Comparison of ENCODE assay signal across 9 mouse cellular contexts in the genomic region with DNA sequence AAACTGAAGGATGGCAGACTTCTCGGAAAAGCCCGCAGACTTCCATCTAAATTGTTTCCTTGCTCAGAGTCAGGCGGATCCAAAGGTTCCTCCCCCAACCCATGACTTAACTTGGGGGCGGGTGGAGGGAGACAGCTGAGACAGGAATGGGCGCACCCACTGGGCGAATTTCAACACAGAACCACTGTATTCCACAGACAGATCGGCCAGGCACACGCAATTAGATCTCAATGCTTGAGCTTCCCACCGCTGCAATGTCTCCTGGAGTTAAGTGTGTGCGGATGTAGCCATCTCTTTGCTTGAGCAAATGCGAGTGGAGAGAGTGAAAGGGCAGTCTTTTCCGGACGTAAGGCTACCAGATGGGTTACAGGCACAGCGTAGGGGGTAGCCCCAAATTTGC. TPM values are rescaled to one million over a fixed set of nuclear protein-coding genes. Genes with fewer than 3 reads are reported as not detected.
DNase-seq lines count a peak whose midpoint lies in the region; TF ChIP-seq lines count a peak whose summit lies in the region.
"Had no signal": no experiment of that assay in that cellular context is flagged by ENCODE, and none has a peak within 500 bp of the region (broad histone marks: within the 10 kb centered on the region; RNA-seq: fewer than 3 reads in every experiment).

No protein-coding gene starts in this region.

- TF ChIP-seq POLR2A in testis, adult 2 months (IDR thresholded peaks at IDR 0.05; ENCODE audit: control insufficient read depth, low read depth, low read length) = no peak
- peak; percentile 39; the same call in 1 of the 2 replicates for TF ChIP-seq POLR2A in heart, adult 2 months (IDR thresholded peaks at IDR 0.05; ENCODE audit: insufficient read depth, low read depth, low read length)

- H3K79me2 ChIP-seq in heart, adult 2 months (replicated peaks; ENCODE audit: control insufficient read depth, insufficient read depth, low read length) = no peaks in the 10 kb centered on the region

- no peak for TF ChIP-seq CTCF in testis, adult 2 months (IDR thresholded peaks at IDR 0.05; ENCODE audit: control insufficient read depth, insufficient read depth, insufficient replicate concordance, low read depth, low read length)
- no peak for TF ChIP-seq CTCF in heart, adult 2 months (IDR thresholded peaks at IDR 0.05)

- intact Hi-C loops in heart, adult 2 months (cut with DNase I) = loop anchor here (2.0 kb wide), 2 partner anchors 71 to 85 kb away; no protein-coding TSS in a partner anchor

- H3K36me3 ChIP-seq in testis, adult 2 months (ENCODE audit: control insufficient read depth, insufficient read depth, low read length) = no peaks in the 10 kb centered on the region
- H3K36me3 ChIP-seq in heart, adult 2 months (ENCODE audit: control insufficient read depth, insufficient read depth, low read length) = no peaks in the 10 kb centered on the region

- H3K27ac ChIP-seq in testis, adult 2 months (ENCODE audit: control insufficient read depth, insufficient read depth, low read depth, low read length) = no peak overlapping the region; the same call in 1 of the 2 replicates
- peak overlapping the region; percentile 58 for H3K27ac ChIP-seq in heart, adult 2 months

- peak overlapping the region; percentile 87 for H3K9ac ChIP-seq in heart, adult 2 months (ENCODE audit: low read depth, low read length)

- no peak for DNase-seq in testis, postnatal 14 days (ENCODE audit: low spot score)
- peak; percentile 55 for DNase-seq in heart, adult 2 months
- peak; percentile 54 to 72 for DNase-seq in kidney, adult 8-10 months
- DNase-seq in lung, postnatal 10 days = peak; percentile 75
- no peak for DNase-seq in layer of hippocampus, adult 9-11 months
- no peak for DNase-seq in right cerebral cortex, postnatal 14 days
- DNase-seq in B cell, adult 2 months = no peak

- peak overlapping the region; percentile 55 for H3K4me3 ChIP-seq in testis, adult 2 months (ENCODE audit: control insufficient read depth, low read depth, low read length)
- peak overlapping the region; percentile 86 for H3K4me3 ChIP-seq in heart, adult 2 months
- H3K4me3 ChIP-seq: myocyte had no signal

- no peak for TF ChIP-seq EP300 in heart, adult 2 months (IDR thresholded peaks at IDR 0.05; ENCODE audit: insufficient read depth, low read depth, low read length)

- WGBS in heart, adult 2 months = 18% methylated on average over 14 of the region's 14 CpGs

- no peaks in the 10 kb centered on the region for H3K27me3 ChIP-seq in testis, adult 2 months (ENCODE audit: control insufficient read depth, insufficient read depth, low read length)
- no peaks in the 10 kb centered on the region for H3K27me3 ChIP-seq in heart, adult 2 months (ENCODE audit: control insufficient read depth, insufficient read depth, low read length)

- H3K4me1 ChIP-seq in testis, adult 2 months (ENCODE audit: control insufficient read depth, insufficient read depth, low read length) = peaks cover 15% of the 10 kb centered on the region
- peaks cover 12% of the 10 kb centered on the region for H3K4me1 ChIP-seq in heart, adult 2 months (ENCODE audit: control insufficient read depth, insufficient read depth, low read length)

RNA-seq across cellular contexts. Expression of a gene that starts 1.2 kb away (rescaled TPM):
- 8.9 and 9.6 TPM in 2 replicates for polyA plus RNA-seq in testis, adult 2 months (2012; rRNA removed)
- 1 to 10 TPM; 2.4 to 3.4 TPM for total RNA-seq in heart, adult 2 months (2021)
- 3.8 and 5.7 TPM in 2 replicates for polyA plus RNA-seq in heart, adult 2 months (2012; rRNA removed)
- polyA plus RNA-seq: myocyte had no signal

Comparison
In these comparisons a context has a peak if more than half of its experiments do, and no peak if none do; other contexts are left out.
1. DNase-seq: peak in heart, adult 2 months (2 of 2), kidney, adult 8-10 months (2 of 2) and lung, postnatal 10 days (single experiment); none in testis, postnatal 14 days (single experiment), layer of hippocampus, adult 9-11 months (single experiment), right cerebral cortex, postnatal 14 days (single experiment) and B cell, adult 2 months (0 of 2).